Mouse (Mus musculus): ENCODE measurements at regions not wholly inside any gene's neighbourhood (a gene's known extent, or its start where the extent isn't known, plus 50 kb on each side); places are given as distances from the start of the nearest gene placed in this dataset.

DNA sequence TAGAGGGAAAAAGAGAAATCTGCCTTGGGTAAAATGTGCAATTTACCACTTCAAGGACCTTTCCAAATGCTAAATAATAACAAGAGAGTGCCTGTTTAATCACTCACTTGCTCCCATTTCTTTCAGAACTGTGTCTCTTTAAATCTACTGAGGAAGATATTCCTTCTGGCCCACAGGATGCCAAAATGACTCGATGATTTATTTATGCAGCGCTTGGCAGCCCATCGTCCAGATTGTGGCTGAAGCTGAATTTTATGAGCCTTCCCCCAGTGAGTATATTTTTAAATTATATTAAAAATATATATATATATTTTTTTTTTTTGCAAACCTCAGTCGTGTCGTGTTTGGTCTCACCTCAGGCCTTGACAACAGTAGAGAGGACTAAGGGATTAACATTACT lies 410.8 kb upstream of the Hnrnpa3 start:
- Histone ChIP-seq H3K9ac (ENCODE audit: low read depth, poor library complexity, severe bottlenecking) (no peak overlapping the region), H3K27ac (ENCODE audit: insufficient read depth, low read length) (no peak overlapping the region), H3K4me3 (ENCODE audit: low read depth, low read length) (no peak overlapping the region), H3K4me1 (ENCODE audit: control insufficient read depth, insufficient read depth, low read length) (peaks cover 2% of the 10 kb centered on the region), H3K27me3 (ENCODE audit: control insufficient read depth, insufficient read depth, low read length, poor library complexity, severe bottlenecking) (no peaks in the 10 kb centered on the region), H3K9me3 (replicated peaks; ENCODE audit: control insufficient read depth, insufficient read depth, low read length, poor library complexity, severe bottlenecking) (no peaks in the 10 kb centered on the region; the same call in 1 of the 2 replicates), H3K36me3 (ENCODE audit: control insufficient read depth, insufficient read depth, low read length, poor library complexity, severe bottlenecking) (no peaks in the 10 kb centered on the region)
- TF ChIP-seq EP300 (IDR thresholded peaks at IDR 0.05; ENCODE audit: insufficient read depth, low read depth, low read length), result no peak
- no peak for TF ChIP-seq CTCF (IDR thresholded peaks at IDR 0.05; ENCODE audit: low read depth, low read length)
- no peak for TF ChIP-seq POLR2A (IDR thresholded peaks at IDR 0.05; ENCODE audit: insufficient read depth, low read length)

DNA sequence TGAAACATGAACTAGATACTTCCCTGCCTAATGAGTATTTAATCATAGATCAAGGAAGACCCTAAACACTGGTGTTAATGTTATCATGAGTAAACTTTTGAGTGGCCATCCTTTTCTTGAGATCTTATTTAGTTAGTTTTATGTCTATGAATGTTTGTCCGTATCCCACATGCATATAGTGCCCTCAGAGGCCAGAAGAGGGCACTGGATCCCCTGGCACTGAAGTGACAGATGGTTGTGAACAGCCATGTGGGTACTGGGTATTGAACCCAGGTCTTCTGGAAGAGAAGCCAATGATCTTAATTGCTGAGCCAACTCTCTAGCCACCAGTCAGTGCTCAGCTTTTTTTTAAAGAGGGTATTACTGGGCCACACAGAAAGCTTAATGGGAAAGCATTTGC lies 408.6 kb upstream of the Hnrnpa3 start:
- Histone ChIP-seq H3K9me3 (replicated peaks; ENCODE audit: control insufficient read depth, insufficient read depth, low read length, poor library complexity, severe bottlenecking) (no peaks in the 10 kb centered on the region), H3K36me3 (ENCODE audit: control insufficient read depth, insufficient read depth, low read length, poor library complexity, severe bottlenecking) (no peaks in the 10 kb centered on the region), H3K4me3 (ENCODE audit: low read depth, low read length) (no peak overlapping the region), H3K27me3 (ENCODE audit: control insufficient read depth, insufficient read depth, low read length, poor library complexity, severe bottlenecking) (no peaks in the 10 kb centered on the region), H3K27ac (ENCODE audit: insufficient read depth, low read length) (no peak overlapping the region), H3K4me1 (ENCODE audit: control insufficient read depth, insufficient read depth, low read length) (peaks cover 2% of the 10 kb centered on the region), H3K9ac (ENCODE audit: low read depth, poor library complexity, severe bottlenecking) (no peak overlapping the region)
- TF ChIP-seq EP300 (IDR thresholded peaks at IDR 0.05; ENCODE audit: insufficient read depth, low read depth, low read length) (no peak), POLR2A (IDR thresholded peaks at IDR 0.05; ENCODE audit: insufficient read depth, low read length) (no peak), CTCF (IDR thresholded peaks at IDR 0.05; ENCODE audit: low read depth, low read length) (peak; percentile 3)

DNA sequence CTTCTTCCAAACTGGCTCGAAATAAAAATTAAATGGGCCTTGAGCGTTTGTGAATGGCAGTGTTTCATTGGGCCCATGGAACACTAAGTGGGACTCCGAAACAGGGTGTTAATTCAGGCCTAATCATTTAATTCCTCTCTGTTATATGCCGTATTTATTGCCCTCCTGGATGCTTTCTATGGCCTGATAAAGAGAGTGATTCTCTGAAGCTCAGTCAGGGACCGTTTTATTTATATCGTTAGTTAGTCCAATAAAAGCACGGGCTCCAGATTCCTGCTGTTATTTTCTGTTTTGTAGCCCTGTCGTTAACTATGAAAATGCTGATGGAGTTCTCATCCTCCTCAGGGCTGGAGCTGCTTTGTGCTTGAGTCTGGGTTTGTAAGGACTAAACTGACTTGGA lies 406.2 kb upstream of the Hnrnpa3 start:
- H3K9ac ChIP-seq (ENCODE audit: low read depth, poor library complexity, severe bottlenecking), result no peak overlapping the region
- no peak overlapping the region for H3K4me3 ChIP-seq (ENCODE audit: low read depth, low read length)
- TF ChIP-seq POLR2A (IDR thresholded peaks at IDR 0.05; ENCODE audit: insufficient read depth, low read length) (no peak), CTCF (IDR thresholded peaks at IDR 0.05; ENCODE audit: low read depth, low read length) (no peak), EP300 (IDR thresholded peaks at IDR 0.05; ENCODE audit: insufficient read depth, low read depth, low read length) (no peak)
- H3K36me3 ChIP-seq (ENCODE audit: control insufficient read depth, insufficient read depth, low read length, poor library complexity, severe bottlenecking), result no peaks in the 10 kb centered on the region
- no peaks in the 10 kb centered on the region for H3K9me3 ChIP-seq (replicated peaks; ENCODE audit: control insufficient read depth, insufficient read depth, low read length, poor library complexity, severe bottlenecking)
- H3K27me3 ChIP-seq (ENCODE audit: control insufficient read depth, insufficient read depth, low read length, poor library complexity, severe bottlenecking), result no peaks in the 10 kb centered on the region
- no peaks in the 10 kb centered on the region for H3K4me1 ChIP-seq (ENCODE audit: control insufficient read depth, insufficient read depth, low read length)
- no peak overlapping the region for H3K27ac ChIP-seq (ENCODE audit: insufficient read depth, low read length)

DNA sequence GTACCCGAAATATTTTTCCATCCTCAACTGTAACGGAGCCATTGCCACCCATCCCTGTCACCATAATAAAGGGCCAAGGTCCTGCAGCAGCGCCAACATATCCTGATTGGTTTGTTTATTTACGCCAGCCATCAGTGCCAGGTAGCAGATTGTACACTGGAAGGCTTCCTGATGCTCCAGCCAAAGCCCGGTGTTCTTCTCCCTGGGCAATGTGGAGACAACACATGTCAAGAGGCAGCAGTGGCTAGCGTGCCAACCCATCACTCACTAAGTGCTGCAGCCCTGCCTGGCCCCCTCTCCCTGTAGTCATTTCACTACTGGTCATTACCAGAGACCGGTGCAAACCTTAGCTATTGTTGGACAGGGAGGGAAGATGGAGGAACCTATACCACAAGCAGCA lies 393.8 kb upstream of the Hnrnpa3 start:
- Histone ChIP-seq H3K36me3 (ENCODE audit: control insufficient read depth, insufficient read depth, low read length, poor library complexity, severe bottlenecking) (no peaks in the 10 kb centered on the region), H3K4me3 (ENCODE audit: low read depth, low read length) (no peak overlapping the region), H3K4me1 (ENCODE audit: control insufficient read depth, insufficient read depth, low read length) (peaks cover 4% of the 10 kb centered on the region), H3K27ac (ENCODE audit: insufficient read depth, low read length) (no peak overlapping the region), H3K27me3 (ENCODE audit: control insufficient read depth, insufficient read depth, low read length, poor library complexity, severe bottlenecking) (no peaks in the 10 kb centered on the region), H3K9me3 (replicated peaks; ENCODE audit: control insufficient read depth, insufficient read depth, low read length, poor library complexity, severe bottlenecking) (no peaks in the 10 kb centered on the region), H3K9ac (ENCODE audit: low read depth, poor library complexity, severe bottlenecking) (no peak overlapping the region)
- no peak for TF ChIP-seq POLR2A (IDR thresholded peaks at IDR 0.05; ENCODE audit: insufficient read depth, low read length)
- TF ChIP-seq CTCF (IDR thresholded peaks at IDR 0.05; ENCODE audit: low read depth, low read length), result no peak
- TF ChIP-seq EP300 (IDR thresholded peaks at IDR 0.05; ENCODE audit: insufficient read depth, low read depth, low read length), result no peak

DNA sequence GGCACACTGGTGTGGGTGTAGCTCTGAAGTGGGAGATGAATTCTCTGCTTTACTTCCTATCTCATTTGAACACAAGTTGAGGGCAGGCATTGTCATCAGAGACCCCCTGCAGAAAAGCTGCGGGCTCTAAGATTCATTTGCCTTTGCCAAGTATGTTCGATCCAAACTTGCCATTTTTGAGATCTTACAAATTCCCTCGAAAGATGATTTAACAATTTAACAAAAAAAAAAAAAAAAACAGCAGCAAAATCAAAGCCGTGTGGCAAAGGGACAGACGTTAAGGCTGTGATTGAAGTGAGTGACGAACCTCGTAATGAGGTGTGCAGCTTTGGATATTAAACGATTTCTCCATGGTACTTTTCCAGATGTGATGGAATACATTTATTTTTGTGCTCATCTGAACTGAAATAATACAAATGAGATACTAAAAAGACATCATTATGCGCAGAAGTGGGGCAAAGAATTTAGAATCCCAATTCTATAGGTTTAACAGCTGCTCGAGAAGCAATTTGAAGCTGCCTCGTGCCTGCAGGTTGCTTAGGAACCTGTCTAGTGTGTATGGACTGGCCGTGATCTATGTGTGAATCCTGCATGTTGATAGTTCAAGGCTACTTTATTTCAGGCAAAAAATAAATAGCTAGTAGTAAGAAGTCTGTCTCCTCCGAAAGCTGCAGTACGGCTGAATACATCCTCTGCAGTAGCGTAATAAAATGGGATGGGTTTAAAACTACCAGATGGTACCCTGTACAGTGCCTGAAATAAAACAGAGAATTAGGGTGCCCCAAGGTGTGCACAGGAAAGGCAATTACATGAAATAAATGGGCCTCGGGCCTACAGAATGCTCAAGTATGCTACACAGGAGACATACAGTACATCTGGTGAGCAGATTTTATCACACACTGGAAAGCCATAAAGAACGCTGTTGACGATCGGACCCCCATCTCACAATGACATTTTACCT lies 393.0 kb upstream of the Hnrnpa3 start:
- Histone ChIP-seq H3K4me1 (ENCODE audit: control insufficient read depth, insufficient read depth, low read length) (peaks cover 4% of the 10 kb centered on the region), H3K9ac (ENCODE audit: low read depth, poor library complexity, severe bottlenecking) (no peak overlapping the region), H3K27me3 (ENCODE audit: control insufficient read depth, insufficient read depth, low read length, poor library complexity, severe bottlenecking) (no peaks in the 10 kb centered on the region), H3K4me3 (ENCODE audit: low read depth, low read length) (no peak overlapping the region), H3K27ac (ENCODE audit: insufficient read depth, low read length) (no peak overlapping the region), H3K9me3 (replicated peaks; ENCODE audit: control insufficient read depth, insufficient read depth, low read length, poor library complexity, severe bottlenecking) (no peaks in the 10 kb centered on the region), H3K36me3 (ENCODE audit: control insufficient read depth, insufficient read depth, low read length, poor library complexity, severe bottlenecking) (no peaks in the 10 kb centered on the region)
- TF ChIP-seq CTCF (IDR thresholded peaks at IDR 0.05; ENCODE audit: low read depth, low read length) (no peak), EP300 (IDR thresholded peaks at IDR 0.05; ENCODE audit: insufficient read depth, low read depth, low read length) (no peak), POLR2A (IDR thresholded peaks at IDR 0.05; ENCODE audit: insufficient read depth, low read length) (no peak)

DNA sequence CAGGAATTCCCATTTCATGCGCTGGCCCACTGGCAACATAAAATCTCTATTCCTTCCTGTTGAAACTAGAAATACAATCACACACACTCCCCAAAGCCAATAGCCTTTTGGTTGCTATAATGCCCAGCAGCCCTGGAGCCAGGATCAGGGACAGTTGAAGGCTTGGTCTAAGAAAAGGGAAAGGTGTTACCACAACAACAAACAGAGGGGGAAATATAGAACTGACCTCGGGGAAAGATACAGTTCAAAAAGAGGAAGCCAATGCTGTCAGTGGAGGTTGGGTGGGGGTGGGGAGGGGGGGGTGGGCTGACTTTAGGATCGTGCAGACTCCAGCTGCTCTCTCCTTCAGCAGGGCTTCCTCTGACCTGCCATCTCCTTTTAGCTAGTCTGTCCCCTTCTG lies 391.1 kb upstream of the Hnrnpa3 start:
- H3K9me3 ChIP-seq (replicated peaks; ENCODE audit: control insufficient read depth, insufficient read depth, low read length, poor library complexity, severe bottlenecking), result no peaks in the 10 kb centered on the region
- no peaks in the 10 kb centered on the region for H3K36me3 ChIP-seq (ENCODE audit: control insufficient read depth, insufficient read depth, low read length, poor library complexity, severe bottlenecking)
- no peak overlapping the region for H3K9ac ChIP-seq (ENCODE audit: low read depth, poor library complexity, severe bottlenecking)
- H3K27me3 ChIP-seq (ENCODE audit: control insufficient read depth, insufficient read depth, low read length, poor library complexity, severe bottlenecking), result no peaks in the 10 kb centered on the region
- H3K4me3 ChIP-seq (ENCODE audit: low read depth, low read length), result no peak overlapping the region
- H3K27ac ChIP-seq (ENCODE audit: insufficient read depth, low read length), result no peak overlapping the region
- TF ChIP-seq EP300 (IDR thresholded peaks at IDR 0.05; ENCODE audit: insufficient read depth, low read depth, low read length), result no peak
- no peak for TF ChIP-seq POLR2A (IDR thresholded peaks at IDR 0.05; ENCODE audit: insufficient read depth, low read length)
- no peak for TF ChIP-seq CTCF (IDR thresholded peaks at IDR 0.05; ENCODE audit: low read depth, low read length)
- peaks cover 4% of the 10 kb centered on the region for H3K4me1 ChIP-seq (ENCODE audit: control insufficient read depth, insufficient read depth, low read length)
